Mouse (Mus musculus) forebrain, embryonic 11.5 days (tissue): ENCODE measurements at regions not wholly inside any gene's neighbourhood (a gene's known extent, or its start where the extent isn't known, plus 50 kb on each side); places are given as distances from the start of the nearest gene placed in this dataset.

Source experiments
- ATAC-seq: fragments of 200-750 bp; cut with Nextera tagmentation; replicated peaks from 2 replicates; pipeline ENCODE4 v1.8.0; 2017; ENCODE audit warnings: moderate TSS enrichment; ENCODE audit not compliant: low FRiP score
- DNase-seq: peaks from one replicate; pipeline ENCODE4 v3.0.0-alpha.2; 2017; ENCODE audit warnings: low spot score
- H3K27ac ChIP-seq: fragments of 300-500 bp; sonication (generic); 2 replicates; pipeline ENCODE4 v1.5.1; 2014; ENCODE audit warnings: low read depth, low read length
- H3K27me3 ChIP-seq: fragments of 300-500 bp; sonication (generic); 2 replicates; pipeline ENCODE4 v1.6.1; 2014; ENCODE audit warnings: mild to moderate bottlenecking, low read length, mixed read lengths; ENCODE audit not compliant: control insufficient read depth, insufficient read depth
- H3K36me3 ChIP-seq: fragments of 300-500 bp; sonication (generic); 2 replicates; pipeline ENCODE4 v1.6.1; 2014; ENCODE audit warnings: mild to moderate bottlenecking, low read length, moderate library complexity, mixed read lengths; ENCODE audit not compliant: control insufficient read depth, insufficient read depth
- H3K4me1 ChIP-seq: fragments of 300-500 bp; sonication (generic); replicated peaks from 2 replicates; pipeline ENCODE4 v1.6.1; 2014; ENCODE audit warnings: low read length, mixed read lengths; ENCODE audit not compliant: control insufficient read depth, insufficient read depth
- H3K4me2 ChIP-seq: fragments of 300-500 bp; sonication (generic); 2 replicates; pipeline ENCODE4 v1.6.1; 2014; ENCODE audit warnings: low read depth, mild to moderate bottlenecking, low read length, moderate library complexity, mixed read lengths; ENCODE audit not compliant: severe bottlenecking
- H3K4me3 ChIP-seq: fragments of 300-500 bp; sonication (generic); 2 replicates; pipeline ENCODE4 v1.5.1; 2014; ENCODE audit warnings: low read depth, low read length
- H3K9ac ChIP-seq: fragments of 300-500 bp; sonication (generic); 2 replicates; pipeline ENCODE4 v1.6.1; 2014; ENCODE audit warnings: low read length
- H3K9me3 ChIP-seq: fragments of 300-500 bp; sonication (generic); 2 replicates; pipeline ENCODE4 v1.6.1; 2016; ENCODE audit warnings: low read length, mixed read lengths; ENCODE audit not compliant: control insufficient read depth
- WGBS: fragments of 180-500 bp; shearing (Covaris S2); extraction: QIAGEN DNeasy Blood & Tissue Kit; methylation state at CpG from one replicate; pipeline ENCODE4 v1.1.7; 2014; 5-methylcytosine and 5-hydroxymethylcytosine counted together

DNA sequence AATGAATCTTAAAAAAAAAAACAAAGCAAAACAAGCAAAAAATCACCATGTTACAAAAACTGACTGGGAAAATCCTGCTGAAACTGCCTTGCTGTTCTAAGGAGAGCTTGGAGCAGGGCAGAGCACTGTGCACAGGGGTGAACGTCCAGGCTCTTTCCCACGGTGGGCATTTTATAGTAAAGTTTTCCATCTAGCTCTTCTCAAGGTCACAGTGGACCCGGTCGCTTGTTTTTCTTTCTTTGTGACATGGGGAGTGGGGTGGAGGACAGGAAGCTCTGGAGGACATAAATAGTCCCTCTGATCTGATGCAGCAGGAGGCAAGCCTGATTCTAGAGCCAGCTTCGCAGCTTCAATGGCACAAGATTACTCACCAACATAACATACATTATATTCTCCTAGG lies 395.9 kb upstream of the Zmiz1 start:
- DNase-seq (no peak), ATAC-seq (no peak)
- H3K9me3 ChIP-seq, result no peaks in the 10 kb centered on the region
- 68% methylated on average over 5 of the region's 5 CpGs for WGBS
- H3K36me3 ChIP-seq, result no peaks in the 10 kb centered on the region
- no peak overlapping the region for H3K4me2 ChIP-seq
- no peaks in the 10 kb centered on the region for H3K27me3 ChIP-seq
- no peak overlapping the region for H3K27ac ChIP-seq
- no peak overlapping the region for H3K4me3 ChIP-seq
- H3K9ac ChIP-seq, result no peak overlapping the region
- H3K4me1 ChIP-seq, result peaks cover 11% of the 10 kb centered on the region

DNA sequence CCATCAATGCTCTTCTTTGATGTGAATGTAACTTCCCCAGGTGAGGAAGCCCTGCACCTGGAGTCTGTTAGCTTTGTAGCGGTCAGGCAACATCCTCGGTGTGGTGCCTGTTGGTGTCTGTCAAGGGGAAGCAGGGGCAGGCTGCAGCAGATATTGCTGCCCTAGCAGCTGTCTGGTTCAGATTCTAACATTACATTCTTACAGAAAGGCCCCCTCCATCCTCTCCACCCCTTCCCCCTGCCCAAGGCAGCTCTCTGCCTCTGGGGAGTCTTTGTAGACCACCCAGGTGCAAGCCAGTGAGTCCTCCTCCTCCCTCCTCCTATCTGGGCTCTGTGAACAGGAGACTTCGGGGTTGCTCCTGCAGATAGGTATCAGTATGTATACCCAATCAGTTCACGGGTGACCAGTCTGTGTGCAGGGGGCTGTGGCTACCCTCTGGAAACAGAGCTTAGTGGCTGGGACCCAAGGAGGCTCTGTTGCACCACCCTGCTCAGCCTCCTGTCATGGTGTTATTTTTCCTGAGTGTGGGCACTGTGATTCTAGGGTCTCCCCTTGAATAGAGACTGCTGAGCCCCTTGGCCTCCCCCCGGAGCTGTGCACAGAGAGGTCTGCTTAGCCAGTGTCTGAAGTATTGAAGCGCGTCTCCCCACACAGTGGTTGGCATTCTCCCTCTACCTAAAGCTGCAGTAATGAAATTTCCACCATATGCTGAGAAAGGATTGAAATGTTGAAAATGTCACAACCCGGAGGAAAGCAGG lies 394.6 kb upstream of the Zmiz1 start:
- H3K27me3 ChIP-seq, result no peaks in the 10 kb centered on the region
- 0 out of 2 replicates have a peak overlapping the region, but pooled peaks have one; percentile 10 for H3K9ac ChIP-seq
- no peaks in the 10 kb centered on the region for H3K9me3 ChIP-seq
- no peak overlapping the region for H3K27ac ChIP-seq
- no peaks in the 10 kb centered on the region for H3K36me3 ChIP-seq
- ATAC-seq (no peak), DNase-seq (no peak)
- no peak overlapping the region for H3K4me2 ChIP-seq
- 46% methylated on average over 8 of the region's 8 CpGs for WGBS
- H3K4me1 ChIP-seq, result peaks cover 14% of the 10 kb centered on the region
- no peak overlapping the region for H3K4me3 ChIP-seq

DNA sequence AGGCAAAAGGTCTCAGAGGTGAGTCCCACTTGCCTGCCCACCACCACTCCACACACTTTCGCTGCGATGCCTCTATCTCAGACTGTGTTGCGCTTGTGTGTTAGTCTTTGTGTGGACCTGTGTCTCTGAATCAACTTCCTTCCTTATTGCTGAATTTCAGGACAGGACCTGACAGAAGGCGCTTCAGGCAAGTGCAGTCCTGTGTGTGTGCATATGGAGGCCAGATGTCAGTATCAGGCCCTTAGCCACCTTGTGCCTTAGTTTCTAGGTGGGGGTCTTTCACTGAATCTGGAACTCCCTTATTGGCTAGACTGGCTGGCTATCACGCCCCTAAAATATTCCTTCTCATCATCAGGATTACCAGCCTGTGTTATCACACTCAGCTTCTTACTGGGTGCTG lies 391.6 kb upstream of the Zmiz1 start:
- WGBS, result 90% methylated on average over 5 of the region's 5 CpGs
- no peaks in the 10 kb centered on the region for H3K27me3 ChIP-seq
- no peaks in the 10 kb centered on the region for H3K9me3 ChIP-seq
- DNase-seq (no peak), ATAC-seq (no peak)
- no peak overlapping the region for H3K9ac ChIP-seq
- no peak overlapping the region for H3K4me2 ChIP-seq
- H3K4me3 ChIP-seq, result no peak overlapping the region
- no peak overlapping the region for H3K27ac ChIP-seq
- H3K36me3 ChIP-seq, result no peaks in the 10 kb centered on the region
- peaks cover 14% of the 10 kb centered on the region for H3K4me1 ChIP-seq

DNA sequence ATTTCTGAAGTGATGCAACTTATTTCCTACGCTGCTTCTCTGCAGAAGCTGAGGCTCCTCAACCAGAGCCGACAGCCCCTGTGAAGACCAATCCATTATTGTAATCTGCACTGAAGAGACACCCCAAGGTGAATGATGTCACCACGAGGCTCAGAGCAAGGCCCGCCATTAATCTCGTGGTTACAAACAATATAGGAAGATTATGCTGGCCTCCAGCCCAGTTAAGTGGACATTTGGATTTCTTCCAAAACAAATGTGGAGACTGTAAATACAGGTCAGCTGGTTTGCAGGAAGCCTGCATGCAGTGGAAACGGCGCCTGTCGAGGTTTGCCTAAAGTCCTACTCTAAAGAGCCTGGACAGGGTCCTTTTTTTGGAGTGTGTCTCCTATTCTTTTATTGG lies 390.6 kb upstream of the Zmiz1 start:
- DNase-seq (no peak), ATAC-seq (no peak)
- Histone ChIP-seq H3K4me3 (no peak overlapping the region), H3K9ac (no peak overlapping the region), H3K4me2 (no peak overlapping the region), H3K27ac (no peak overlapping the region), H3K36me3 (no peaks in the 10 kb centered on the region), H3K9me3 (no peaks in the 10 kb centered on the region), H3K27me3 (no peaks in the 10 kb centered on the region), H3K4me1 (peaks cover 14% of the 10 kb centered on the region)
- WGBS, result 67% methylated on average over 8 of the region's 8 CpGs

DNA sequence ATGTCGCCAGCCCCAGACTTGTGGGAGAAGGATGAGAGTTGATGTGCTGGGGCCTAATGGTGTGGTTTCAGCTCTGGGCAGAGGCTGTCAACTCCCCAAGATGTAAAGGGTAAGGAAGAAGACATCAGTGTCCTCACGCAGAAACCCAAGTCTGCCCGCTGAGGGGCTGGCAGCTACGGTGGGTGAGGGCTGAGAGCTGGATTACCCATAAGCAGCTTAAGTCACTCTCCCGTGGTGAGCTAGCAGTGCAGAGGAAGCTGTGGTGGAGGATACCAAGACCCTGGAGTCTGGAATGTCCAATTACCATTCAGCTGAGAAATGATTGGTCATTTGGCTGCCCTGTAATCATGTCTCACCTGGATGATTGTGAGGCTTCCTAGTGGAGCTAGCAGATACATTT lies 385.8 kb upstream of the Zmiz1 start:
- no peak for DNase-seq
- no peaks in the 10 kb centered on the region for H3K9me3 ChIP-seq
- no peaks in the 10 kb centered on the region for H3K27me3 ChIP-seq
- H3K36me3 ChIP-seq, result no peaks in the 10 kb centered on the region
- H3K9ac ChIP-seq, result no peak overlapping the region
- no peak overlapping the region for H3K27ac ChIP-seq
- ATAC-seq, result no peak
- H3K4me2 ChIP-seq, result no peak overlapping the region
- H3K4me1 ChIP-seq, result peaks cover 3% of the 10 kb centered on the region; the same call in 1 of the 2 replicates
- 30% methylated on average over 5 of the region's 5 CpGs for WGBS
- no peak overlapping the region for H3K4me3 ChIP-seq

DNA sequence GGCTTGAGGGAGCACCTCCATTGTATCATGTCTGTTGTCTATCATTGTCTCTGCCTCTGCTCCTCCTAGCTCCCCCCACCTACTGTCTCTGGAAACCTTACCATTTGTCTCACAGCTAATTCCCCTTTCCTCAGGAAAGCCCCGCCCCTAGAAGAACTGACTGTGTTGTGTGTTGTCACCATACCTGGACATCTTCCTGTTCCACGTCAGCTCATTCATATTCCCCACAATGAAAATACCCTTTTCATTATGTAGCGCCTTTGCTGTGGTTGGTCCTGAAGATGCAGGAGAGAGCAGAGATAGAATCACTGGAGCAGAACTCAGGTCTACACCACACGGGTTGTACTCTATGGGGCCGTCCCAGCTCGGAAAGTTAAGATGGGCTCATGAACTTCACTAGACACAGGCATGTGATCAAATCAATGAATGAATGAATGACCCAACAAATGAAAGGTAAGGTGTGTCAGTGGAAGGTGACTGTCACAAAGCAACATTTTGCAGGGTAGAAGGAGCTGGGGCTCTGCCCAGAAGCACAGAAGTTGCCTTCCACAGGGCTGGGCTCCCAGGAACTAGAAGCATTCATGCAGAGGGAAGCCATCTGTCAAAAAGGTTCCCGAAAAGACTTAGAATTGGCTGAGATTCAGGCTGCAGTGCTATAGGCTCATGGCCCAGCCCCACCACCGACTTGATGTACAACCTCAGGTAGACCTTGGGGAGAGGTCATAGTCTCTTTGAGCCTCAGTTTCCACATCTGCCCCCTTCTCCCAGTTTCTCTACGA lies 384.8 kb upstream of the Zmiz1 start:
- DNase-seq (no peak), ATAC-seq (no peak)
- Histone ChIP-seq H3K27me3 (no peaks in the 10 kb centered on the region), H3K4me3 (no peak overlapping the region), H3K4me1 (no peaks in the 10 kb centered on the region; the same call in 1 of the 2 replicates), H3K9ac (no peak overlapping the region), H3K9me3 (no peaks in the 10 kb centered on the region), H3K36me3 (no peaks in the 10 kb centered on the region), H3K27ac (no peak overlapping the region), H3K4me2 (no peak overlapping the region)
- 89% methylated on average over 9 of the region's 9 CpGs for WGBS

DNA sequence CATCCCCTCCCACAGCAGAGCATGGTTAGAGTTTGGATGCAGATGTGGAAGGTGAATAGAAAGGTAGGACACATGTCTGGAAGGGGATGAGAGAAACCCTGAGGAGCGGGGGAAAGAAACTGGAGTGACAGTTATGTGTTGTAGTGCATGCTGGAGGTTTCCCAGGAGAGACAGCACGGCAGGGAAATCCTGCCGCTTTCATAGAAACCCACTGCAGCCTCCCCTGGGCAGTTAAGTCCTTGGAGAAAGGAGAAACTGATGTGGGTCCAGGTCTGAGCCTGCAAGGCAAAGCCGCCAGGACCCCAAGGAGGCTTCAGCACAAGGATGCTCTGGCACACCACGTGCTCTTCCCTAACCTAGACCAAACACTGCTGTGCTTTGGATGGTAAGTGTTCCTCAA lies 384.1 kb upstream of the Zmiz1 start:
- ATAC-seq, result no peak
- Histone ChIP-seq H3K27me3 (no peaks in the 10 kb centered on the region), H3K4me3 (no peak overlapping the region), H3K27ac (no peak overlapping the region), H3K4me1 (no peaks in the 10 kb centered on the region; the same call in 1 of the 2 replicates), H3K9me3 (no peaks in the 10 kb centered on the region), H3K9ac (no peak overlapping the region), H3K4me2 (no peak overlapping the region), H3K36me3 (no peaks in the 10 kb centered on the region)
- no peak for DNase-seq
- WGBS, result 86% methylated on average over 5 of the region's 5 CpGs

DNA sequence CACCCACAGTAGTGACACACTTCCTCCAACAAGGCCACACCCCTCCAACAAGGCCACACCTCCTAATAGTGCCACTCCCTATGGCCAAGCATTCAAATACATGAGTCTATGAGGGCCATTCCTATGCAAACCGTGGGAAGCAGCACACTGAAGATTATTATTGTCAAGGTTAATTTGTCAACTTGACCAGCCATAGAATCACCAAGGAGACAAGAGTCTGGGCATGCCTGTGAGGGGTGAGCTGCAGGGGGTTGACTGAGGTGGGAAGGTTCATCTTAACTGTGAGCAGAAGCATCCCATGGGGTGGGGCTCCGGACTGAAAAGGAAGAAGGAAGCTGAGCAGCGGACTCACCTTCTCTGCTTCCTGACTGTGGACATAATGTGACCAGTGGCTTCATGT lies 378.6 kb upstream of the Zmiz1 start:
- Histone ChIP-seq H3K9me3 (no peaks in the 10 kb centered on the region), H3K4me1 (no peaks in the 10 kb centered on the region), H3K27ac (no peak overlapping the region), H3K27me3 (no peaks in the 10 kb centered on the region), H3K9ac (no peak overlapping the region), H3K36me3 (no peaks in the 10 kb centered on the region), H3K4me3 (no peak overlapping the region), H3K4me2 (no peak overlapping the region)
- no peak for DNase-seq
- ATAC-seq, result no peak
- 80% methylated on average over 3 of the region's 3 CpGs for WGBS
